Mouse (Mus musculus) kidney, adult 2 months (tissue): ENCODE measurements around the gene Morf4l2. TPM values are rescaled to one million over a fixed set of nuclear protein-coding genes. Genes with fewer than 3 reads are reported as not detected.
A peak's percentile ranks its signal among the peaks of the same experiment; 100 is the strongest.

ENCODE experiments used
- DNase-seq: peaks from one replicate; pipeline ENCODE4 v3.0.0; 2021
- H3K27ac ChIP-seq: fragments of 200-500 bp; 2 replicates; pipeline ENCODE4 v1.5.1; 2012; ENCODE audit warnings: low read depth, low read length, control low read depth, inconsistent platforms; ENCODE audit not compliant: insufficient read depth
- H3K27me3 ChIP-seq: fragments of 200-500 bp; replicated peaks from 2 replicates; pipeline ENCODE4 v1.6.1; 2012; ENCODE audit warnings: mild to moderate bottlenecking, moderate library complexity, low read length, inconsistent platforms; ENCODE audit not compliant: control insufficient read depth, insufficient read depth
- H3K36me3 ChIP-seq: fragments of 200-500 bp; 2 replicates; pipeline ENCODE4 v1.6.1; 2012; ENCODE audit warnings: mild to moderate bottlenecking, moderate library complexity, low read length, inconsistent platforms; ENCODE audit not compliant: control insufficient read depth, insufficient read depth
- H3K4me1 ChIP-seq: fragments of 200-500 bp; 2 replicates; pipeline ENCODE4 v1.6.1; 2011; ENCODE audit warnings: low read length; ENCODE audit not compliant: control insufficient read depth, insufficient read depth
- H3K4me3 ChIP-seq: fragments of 200-500 bp; 2 replicates; pipeline ENCODE4 v1.5.1; 2011; ENCODE audit warnings: mild to moderate bottlenecking, low read depth, low read length, control low read depth; ENCODE audit not compliant: insufficient read depth
- CTCF ChIP-seq: fragments of 200-500 bp; conservative IDR thresholded peaks from 2 replicates; pipeline ENCODE4 v1.5.1; 2011; ENCODE audit warnings: low read depth, mild to moderate bottlenecking, control low read depth, low read length, moderate library complexity, mixed read lengths; ENCODE audit not compliant: insufficient read depth, insufficient read length
- POLR2A ChIP-seq: fragments of 200-500 bp; IDR thresholded peaks from one replicate; pipeline ENCODE4 v1.6.1; 2011; ENCODE audit warnings: low read depth, low read length, control low read depth
- WGBS: fragments of 180-500 bp; shearing (Covaris S2); methylation state at CpG from one replicate; pipeline ENCODE4 v1.1.7; 2018; 5-methylcytosine and 5-hydroxymethylcytosine counted together
- polyA plus RNA-seq: library from polyadenylated mRNA; depleted of rRNA; stranded (reverse); fragments of >200 nt; gene quantifications from 2 replicates; pipeline ENCODE4 v1.2.3, GENCODE M21; 2012; rRNA removed

Gene Morf4l2
- polyA plus RNA-seq, result 20.9 and 33.3 TPM in 2 replicates

- Histone ChIP-seq H3K36me3 (no peaks in the 10 kb centered on the region), H3K4me3 (peak within 1 kb of the TSS; percentile 92), H3K27me3 (no peaks in the 10 kb centered on the region), H3K27ac (peak within 1 kb of the TSS; percentile 97), H3K4me1 (no peaks in the 10 kb centered on the region)
- no peak for DNase-seq
- TF ChIP-seq CTCF (no peak), POLR2A (no peak)
- WGBS, result 81% methylated on average over 12 of the region's 12 CpGs
Measured at GRCm38 (mm10) chrX:136743459-136743858, at the start of gene Morf4l2. TSS of gene Morf4l2 (minus strand) at chrX:136743690.

- Histone ChIP-seq H3K27ac (peak overlapping the region; percentile 64), H3K27me3 (no peaks in the 10 kb centered on the region), H3K36me3 (no peaks in the 10 kb centered on the region), H3K4me1 (no peaks in the 10 kb centered on the region), H3K4me3 (no peak overlapping the region)
- 68% methylated on average over 4 of the region's 4 CpGs for WGBS
- DNase-seq, result peak; percentile 35
- TF ChIP-seq CTCF, result no peak
- no peak for TF ChIP-seq POLR2A
Measured at GRCm38 (mm10) chrX:136789446-136789845, 46.0 kb upstream of the Morf4l2 start.

- 78% methylated on average over 3 of the region's 3 CpGs for WGBS
- no peak within 1 kb of the TSS for H3K27ac ChIP-seq
- TF ChIP-seq POLR2A, result no peak
- TF ChIP-seq CTCF, result no peak
- no peaks in the 10 kb centered on the region for H3K4me1 ChIP-seq
- H3K36me3 ChIP-seq, result no peaks in the 10 kb centered on the region
- H3K27me3 ChIP-seq, result no peaks in the 10 kb centered on the region
- H3K4me3 ChIP-seq, result no peak within 1 kb of the TSS
- DNase-seq, result no peak
Measured at GRCm38 (mm10) chrX:136780041-136780440, 36.6 kb upstream of the Morf4l2 start, which contains the start of gene Glra4. TSS of gene Glra4 (minus strand) at chrX:136780141.

- no peak overlapping the region for H3K27ac ChIP-seq
- 74% methylated on average over 2 of the region's 2 CpGs for WGBS
- H3K27me3 ChIP-seq, result no peaks in the 10 kb centered on the region
- H3K36me3 ChIP-seq, result no peaks in the 10 kb centered on the region
- H3K4me3 ChIP-seq, result no peak overlapping the region
- no peak for DNase-seq
- H3K4me1 ChIP-seq, result no peaks in the 10 kb centered on the region
- TF ChIP-seq CTCF (no peak), POLR2A (no peak)
Measured at GRCm38 (mm10) chrX:136779262-136779661, 35.8 kb upstream of the Morf4l2 start.

GRCm38 (mm10) chrX:136778046-136778445 lies 34.6 kb upstream of the Morf4l2 start:
- 68% methylated on average over 3 of the region's 3 CpGs for WGBS
- TF ChIP-seq CTCF, result no peak
- TF ChIP-seq POLR2A, result no peak

GRCm38 (mm10) chrX:136773035-136773434 lies 29.5 kb upstream of the Morf4l2 start:
- Histone ChIP-seq H3K4me3 (no peak overlapping the region), H3K27ac (no peak overlapping the region), H3K36me3 (no peaks in the 10 kb centered on the region), H3K4me1 (no peaks in the 10 kb centered on the region), H3K27me3 (no peaks in the 10 kb centered on the region)
- peak; percentile 3 for DNase-seq
- TF ChIP-seq CTCF (no peak), POLR2A (no peak)
- WGBS, result 53% methylated on average over 1 of the region's 1 CpGs

More at GRCm38 (mm10) chrX:136778046-136778445, 34.6 kb upstream of the Morf4l2 start:
- Histone ChIP-seq H3K4me1 (no peaks in the 10 kb centered on the region), H3K27ac (no peak overlapping the region), H3K36me3 (no peaks in the 10 kb centered on the region), H3K4me3 (no peak overlapping the region), H3K27me3 (no peaks in the 10 kb centered on the region)
- DNase-seq, result no peak

GRCm38 (mm10) chrX:136761103-136762074 lies 17.9 kb upstream of the Morf4l2 start:
- 50% methylated on average over 11 of the region's 11 CpGs for WGBS
- peak; percentile 29 for DNase-seq
- Histone ChIP-seq H3K4me1 (no peaks in the 10 kb centered on the region), H3K36me3 (no peaks in the 10 kb centered on the region), H3K27ac (no peak overlapping the region), H3K4me3 (no peak overlapping the region), H3K27me3 (no peaks in the 10 kb centered on the region)
- TF ChIP-seq POLR2A (no peak), CTCF (peak; percentile 39)
